Mouse (Mus musculus): ENCODE measurements around the gene Rras2. TPM values are rescaled to one million over a fixed set of nuclear protein-coding genes. Genes with fewer than 3 reads are reported as not detected.

Rras2 gene
- polyA plus RNA-seq, 1 experiment from 2014 or later, result 20.0 TPM

- Histone ChIP-seq H3K4me1 (no peaks in the 10 kb centered on the region), H3K9ac (no peak overlapping the region), H3K36me3 (no peaks in the 10 kb centered on the region), H3K27me3 (no peaks in the 10 kb centered on the region), H3K27ac (replicated peaks) (no peak overlapping the region), H3K9me3 (replicated peaks) (no peaks in the 10 kb centered on the region), H3K4me3 (replicated peaks) (no peak overlapping the region), H3K4me2 (replicated peaks) (no peak overlapping the region)
- no peak for ATAC-seq (ENCODE audit: insufficient number of reproducible peaks, low FRiP score, low TSS enrichment, low read depth)
- WGBS, result 78% methylated on average over 7 of the region's 7 CpGs
These were observed 22.4 kb upstream of the Rras2 start for GRCm38 (mm10) chr7:114140026-114140425.

GRCm38 (mm10) chr7:114139400-114139799 is 21.8 kb upstream of the Rras2 start:
- no peak overlapping the region for H3K4me2 ChIP-seq (replicated peaks)
- no peaks in the 10 kb centered on the region for H3K27me3 ChIP-seq
- no peak overlapping the region for H3K4me3 ChIP-seq (replicated peaks)
- no peak overlapping the region for H3K9ac ChIP-seq
- no peaks in the 10 kb centered on the region for H3K9me3 ChIP-seq (replicated peaks)
- H3K27ac ChIP-seq (replicated peaks), result no peak overlapping the region
- no peak for ATAC-seq (ENCODE audit: insufficient number of reproducible peaks, low FRiP score, low TSS enrichment, low read depth)
- H3K36me3 ChIP-seq, result no peaks in the 10 kb centered on the region
- WGBS, result 91% methylated on average over 3 of the region's 3 CpGs
- H3K4me1 ChIP-seq, result no peaks in the 10 kb centered on the region

- no peak for ATAC-seq (ENCODE audit: insufficient number of reproducible peaks, low FRiP score, low TSS enrichment, low read depth)
- H3K27ac ChIP-seq (replicated peaks), result no peak overlapping the region
- H3K4me2 ChIP-seq (replicated peaks), result no peak overlapping the region
- H3K36me3 ChIP-seq, result no peaks in the 10 kb centered on the region
- no peak overlapping the region for H3K4me3 ChIP-seq (replicated peaks)
- 84% methylated on average over 2 of the region's 2 CpGs for WGBS
- no peaks in the 10 kb centered on the region for H3K9me3 ChIP-seq (replicated peaks)
- H3K27me3 ChIP-seq, result no peaks in the 10 kb centered on the region
- no peaks in the 10 kb centered on the region for H3K4me1 ChIP-seq
- no peak overlapping the region for H3K9ac ChIP-seq
These were observed 20.7 kb upstream of the Rras2 start for GRCm38 (mm10) chr7:114138261-114138660.

DNA sequence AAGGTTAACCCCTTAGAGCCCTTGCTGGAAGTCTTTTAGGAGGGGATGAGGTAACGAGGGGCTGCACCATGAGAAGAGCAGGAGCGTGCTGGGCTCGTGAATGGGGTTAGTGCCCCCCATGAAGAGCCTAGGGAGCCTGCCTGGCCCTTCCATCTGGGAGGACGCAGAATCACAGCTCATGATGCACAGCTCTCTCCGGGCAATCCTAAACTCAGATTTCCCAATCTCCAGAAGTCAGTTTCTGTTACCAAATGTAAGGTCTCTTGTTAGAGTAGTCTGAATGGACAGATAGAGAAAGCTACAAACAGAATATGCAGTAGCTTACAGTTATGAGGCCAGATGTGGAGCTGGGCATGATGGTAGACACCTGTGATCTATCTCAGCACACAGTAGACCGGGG is 17.6 kb upstream of the Rras2 start:
- no peaks in the 10 kb centered on the region for H3K36me3 ChIP-seq
- no peaks in the 10 kb centered on the region for H3K4me1 ChIP-seq
- 21% methylated on average over 6 of the region's 6 CpGs for WGBS
- ATAC-seq (ENCODE audit: insufficient number of reproducible peaks, low FRiP score, low TSS enrichment, low read depth), result no peak
- H3K27me3 ChIP-seq, result no peaks in the 10 kb centered on the region
- H3K27ac ChIP-seq (replicated peaks), result no peak overlapping the region
- H3K4me2 ChIP-seq (replicated peaks), result no peak overlapping the region
- no peak overlapping the region for H3K9ac ChIP-seq
- H3K9me3 ChIP-seq (replicated peaks), result no peaks in the 10 kb centered on the region
- H3K4me3 ChIP-seq (replicated peaks), result no peak overlapping the region

- Histone ChIP-seq H3K9ac (no peak overlapping the region), H3K4me3 (replicated peaks) (no peak overlapping the region), H3K27me3 (no peaks in the 10 kb centered on the region), H3K4me1 (no peaks in the 10 kb centered on the region), H3K27ac (replicated peaks) (no peak overlapping the region), H3K4me2 (replicated peaks) (no peak overlapping the region), H3K36me3 (no peaks in the 10 kb centered on the region), H3K9me3 (replicated peaks) (no peaks in the 10 kb centered on the region)
- 38% methylated on average over 3 of the region's 5 CpGs for WGBS
- ATAC-seq (ENCODE audit: insufficient number of reproducible peaks, low FRiP score, low TSS enrichment, low read depth), result no peak
These were observed 16.4 kb upstream of the Rras2 start for GRCm38 (mm10) chr7:114133957-114134356.

- no peaks in the 10 kb centered on the region for H3K27me3 ChIP-seq
- 59% methylated on average over 8 of the region's 8 CpGs for WGBS
These were observed 14.7 kb upstream of the Rras2 start for GRCm38 (mm10) chr7:114132316-114132715.

GRCm38 (mm10) chr7:114129281-114129680 is 11.7 kb upstream of the Rras2 start:
- no peak overlapping the region for H3K4me2 ChIP-seq (replicated peaks)
- H3K9me3 ChIP-seq (replicated peaks), result no peaks in the 10 kb centered on the region
- ATAC-seq (ENCODE audit: insufficient number of reproducible peaks, low FRiP score, low TSS enrichment, low read depth), result no peak
- H3K36me3 ChIP-seq, result no peaks in the 10 kb centered on the region
- no peak overlapping the region for H3K4me3 ChIP-seq (replicated peaks)
- WGBS, result 52% methylated on average over 2 of the region's 2 CpGs
- no peak overlapping the region for H3K9ac ChIP-seq
- no peaks in the 10 kb centered on the region for H3K27me3 ChIP-seq
- no peak overlapping the region for H3K27ac ChIP-seq (replicated peaks)
- H3K4me1 ChIP-seq, result no peaks in the 10 kb centered on the region

More at GRCm38 (mm10) chr7:114132316-114132715, 14.7 kb upstream of the Rras2 start:
- no peak for ATAC-seq (ENCODE audit: insufficient number of reproducible peaks, low FRiP score, low TSS enrichment, low read depth)
- H3K9me3 ChIP-seq (replicated peaks), result no peaks in the 10 kb centered on the region
- H3K4me1 ChIP-seq, result no peaks in the 10 kb centered on the region
- H3K27ac ChIP-seq (replicated peaks), result no peak overlapping the region
- H3K4me2 ChIP-seq (replicated peaks), result no peak overlapping the region
- H3K4me3 ChIP-seq (replicated peaks), result no peak overlapping the region
- H3K36me3 ChIP-seq, result no peaks in the 10 kb centered on the region
- no peak overlapping the region for H3K9ac ChIP-seq

DNA sequence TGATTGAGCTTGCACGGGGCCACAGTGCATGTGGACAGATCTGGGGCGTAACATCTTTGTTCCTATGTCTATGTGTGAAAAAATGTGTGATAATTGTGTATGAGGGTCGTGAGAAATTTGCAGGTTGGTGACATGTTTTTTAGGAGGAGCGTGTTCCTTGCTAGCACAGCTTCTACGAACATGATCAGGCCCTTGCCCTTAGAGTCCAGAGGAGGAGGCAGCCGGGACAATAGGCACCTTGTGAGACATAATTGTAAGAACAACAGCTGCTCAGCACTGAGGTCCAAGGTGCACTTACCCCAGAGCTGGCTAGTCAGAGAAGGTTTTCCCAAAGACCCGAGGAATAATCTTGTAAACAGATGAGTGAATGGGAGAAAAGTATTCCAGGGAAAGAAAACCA is 599 bp upstream of the Rras2 start:
- no peak for ATAC-seq (ENCODE audit: insufficient number of reproducible peaks, low FRiP score, low TSS enrichment, low read depth)
- no peak overlapping the region for H3K9ac ChIP-seq
- H3K4me1 ChIP-seq, result peaks cover 4% of the 10 kb centered on the region; the same call in 1 of the 2 replicates
- no peaks in the 10 kb centered on the region for H3K27me3 ChIP-seq
- no peak overlapping the region for H3K27ac ChIP-seq (replicated peaks)
- H3K36me3 ChIP-seq, result no peaks in the 10 kb centered on the region
- H3K4me3 ChIP-seq (replicated peaks), result peak overlapping the region; percentile 86
- H3K4me2 ChIP-seq (replicated peaks), result peak overlapping the region; percentile 88
- WGBS, result 31% methylated on average over 7 of the region's 7 CpGs
- H3K9me3 ChIP-seq (replicated peaks), result no peaks in the 10 kb centered on the region

GRCm38 (mm10) chr7:114116711-114117351 is 750 bp downstream of the Rras2 start:
- Histone ChIP-seq H3K27me3 (no peaks in the 10 kb centered on the region), H3K27ac (replicated peaks) (peak overlapping the region; percentile 80), H3K4me3 (replicated peaks) (peak overlapping the region; percentile 86), H3K36me3 (no peaks in the 10 kb centered on the region), H3K9me3 (replicated peaks) (no peaks in the 10 kb centered on the region), H3K4me2 (replicated peaks) (peak overlapping the region; percentile 88), H3K4me1 (peaks cover 4% of the 10 kb centered on the region; the same call in 1 of the 2 replicates), H3K9ac (peak overlapping the region; percentile 69)
- peak; percentile 80 for ATAC-seq (ENCODE audit: insufficient number of reproducible peaks, low FRiP score, low TSS enrichment, low read depth)
- under 1% methylated on average over 57 of the region's 74 CpGs for WGBS

DNA sequence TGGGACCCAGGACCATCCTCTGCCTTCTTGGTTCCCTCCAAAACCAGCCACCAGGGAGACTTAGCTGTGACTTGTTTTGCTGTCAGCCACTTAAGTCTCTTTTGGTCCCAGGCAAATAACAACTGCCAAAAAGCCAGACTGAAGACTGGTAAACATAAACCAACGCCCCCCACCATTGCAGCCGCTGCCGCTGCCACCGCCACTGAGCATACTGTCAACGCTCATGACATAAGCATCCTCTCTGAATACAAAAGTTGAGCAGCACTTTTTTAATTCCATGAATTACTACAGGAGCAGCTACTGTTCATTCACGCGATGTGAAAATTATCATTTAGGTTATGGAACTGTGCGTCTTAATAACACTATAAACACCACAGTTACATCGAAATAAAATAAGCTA is 1.6 kb downstream of the Rras2 start:
- Histone ChIP-seq H3K27ac (replicated peaks) (no peak overlapping the region), H3K27me3 (no peaks in the 10 kb centered on the region), H3K4me3 (replicated peaks) (peak overlapping the region; percentile 86), H3K36me3 (no peaks in the 10 kb centered on the region), H3K4me2 (replicated peaks) (peak overlapping the region; percentile 88), H3K4me1 (peaks cover 4% of the 10 kb centered on the region; the same call in 1 of the 2 replicates), H3K9ac (no peak overlapping the region), H3K9me3 (replicated peaks) (no peaks in the 10 kb centered on the region)
- ATAC-seq (ENCODE audit: insufficient number of reproducible peaks, low FRiP score, low TSS enrichment, low read depth), result no peak
- WGBS, result 24% methylated on average over 9 of the region's 9 CpGs

DNA sequence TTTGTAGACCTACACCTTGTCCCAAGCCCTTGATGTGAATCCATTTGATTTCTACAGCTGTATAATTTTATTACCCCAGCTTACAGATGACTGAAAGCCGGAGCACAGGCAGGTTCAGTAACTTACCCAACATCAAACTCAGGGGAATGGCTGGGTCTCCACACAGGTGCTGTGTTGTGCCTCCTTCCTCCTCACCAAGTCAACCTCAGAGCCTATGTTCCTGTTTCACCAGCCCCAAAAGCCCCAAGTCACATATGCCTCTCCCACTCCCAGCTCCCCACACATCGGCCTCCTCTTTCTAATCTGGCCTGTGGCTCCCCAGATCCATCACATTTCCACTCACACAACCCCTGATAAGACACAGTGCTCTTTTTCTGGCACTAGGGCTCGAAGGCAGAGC is 2.6 kb downstream of the Rras2 start:
- H3K36me3 ChIP-seq, result no peaks in the 10 kb centered on the region
- H3K4me3 ChIP-seq (replicated peaks), result no peak overlapping the region
- no peak overlapping the region for H3K27ac ChIP-seq (replicated peaks)
- no peaks in the 10 kb centered on the region for H3K9me3 ChIP-seq (replicated peaks)
- no peak for ATAC-seq (ENCODE audit: insufficient number of reproducible peaks, low FRiP score, low TSS enrichment, low read depth)
- H3K27me3 ChIP-seq, result no peaks in the 10 kb centered on the region
- H3K4me2 ChIP-seq (replicated peaks), result no peak overlapping the region
- H3K4me1 ChIP-seq, result peaks cover 4% of the 10 kb centered on the region; the same call in 1 of the 2 replicates
- 89% methylated on average over 3 of the region's 3 CpGs for WGBS
- no peak overlapping the region for H3K9ac ChIP-seq

GRCm38 (mm10) chr7:114114284-114114683 is 3.3 kb downstream of the Rras2 start:
- Histone ChIP-seq H3K36me3 (no peaks in the 10 kb centered on the region), H3K4me3 (replicated peaks) (no peak overlapping the region), H3K4me2 (replicated peaks) (no peak overlapping the region), H3K27ac (replicated peaks) (no peak overlapping the region), H3K27me3 (no peaks in the 10 kb centered on the region), H3K9me3 (replicated peaks) (no peaks in the 10 kb centered on the region), H3K4me1 (peaks cover 4% of the 10 kb centered on the region; the same call in 1 of the 2 replicates), H3K9ac (no peak overlapping the region)
- ATAC-seq (ENCODE audit: insufficient number of reproducible peaks, low FRiP score, low TSS enrichment, low read depth), result no peak
- WGBS, result 81% methylated on average over 2 of the region's 2 CpGs
